Mouse (Mus musculus): ENCODE measurements around the gene Actr3b. TPM values are rescaled to one million over a fixed set of nuclear protein-coding genes. Genes with fewer than 3 reads are reported as not detected.

Actr3b gene
- polyA plus RNA-seq, 1 experiment = 0.34 TPM

- peak; percentile 13 for DNase-seq
- Histone ChIP-seq H3K36me3 (ENCODE audit: control insufficient read depth, insufficient read depth, low read length) (no peaks in the 10 kb centered on the region), H3K27me3 (replicated peaks; ENCODE audit: control insufficient read depth, insufficient read depth, low read length) (no peaks in the 10 kb centered on the region), H3K4me1 (ENCODE audit: control insufficient read depth, insufficient read depth, low read length) (no peaks in the 10 kb centered on the region), H3K27ac (ENCODE audit: insufficient read depth, low read depth, low read length) (no peak overlapping the region), H3K4me3 (ENCODE audit: insufficient read depth, low read depth, low read length) (no peak overlapping the region)
- TF ChIP-seq POLR2A (IDR thresholded peaks at IDR 0.05; ENCODE audit: low read depth, low read length) (no peak), CTCF (conservative IDR thresholded peaks at IDR 0.05; ENCODE audit: insufficient read depth, insufficient read length, low read depth, low read length) (no peak)
- 30% methylated on average over 2 of the region's 2 CpGs for WGBS
Measured at GRCm38 (mm10) chr5:25754236-25754766, 5.5 kb upstream of the Actr3b start.

- Histone ChIP-seq H3K4me1 (ENCODE audit: control insufficient read depth, insufficient read depth, low read length) (no peaks in the 10 kb centered on the region), H3K36me3 (ENCODE audit: control insufficient read depth, insufficient read depth, low read length) (no peaks in the 10 kb centered on the region), H3K27me3 (replicated peaks; ENCODE audit: control insufficient read depth, insufficient read depth, low read length) (no peaks in the 10 kb centered on the region), H3K27ac (ENCODE audit: insufficient read depth, low read depth, low read length) (no peak overlapping the region), H3K4me3 (ENCODE audit: insufficient read depth, low read depth, low read length) (peak overlapping the region; percentile 76)
- WGBS = 5% methylated on average over 10 of the region's 10 CpGs
- DNase-seq = no peak
- TF ChIP-seq POLR2A (IDR thresholded peaks at IDR 0.05; ENCODE audit: low read depth, low read length) (no peak), CTCF (conservative IDR thresholded peaks at IDR 0.05; ENCODE audit: insufficient read depth, insufficient read length, low read depth, low read length) (no peak)
Measured at GRCm38 (mm10) chr5:25760410-25760832, 624 bp downstream of the Actr3b start.

GRCm38 (mm10) chr5:25760871-25761270 lies 1.1 kb downstream of the Actr3b start:
- H3K36me3 ChIP-seq (ENCODE audit: control insufficient read depth, insufficient read depth, low read length) = no peaks in the 10 kb centered on the region
- TF ChIP-seq POLR2A (IDR thresholded peaks at IDR 0.05; ENCODE audit: low read depth, low read length) (no peak), CTCF (conservative IDR thresholded peaks at IDR 0.05; ENCODE audit: insufficient read depth, insufficient read length, low read depth, low read length) (no peak)
- no peak overlapping the region for H3K4me3 ChIP-seq (ENCODE audit: insufficient read depth, low read depth, low read length)
- H3K27ac ChIP-seq (ENCODE audit: insufficient read depth, low read depth, low read length) = no peak overlapping the region
- WGBS = 28% methylated on average over 3 of the region's 3 CpGs
- no peaks in the 10 kb centered on the region for H3K4me1 ChIP-seq (ENCODE audit: control insufficient read depth, insufficient read depth, low read length)
- no peaks in the 10 kb centered on the region for H3K27me3 ChIP-seq (replicated peaks; ENCODE audit: control insufficient read depth, insufficient read depth, low read length)
- no peak for DNase-seq

- no peaks in the 10 kb centered on the region for H3K36me3 ChIP-seq (ENCODE audit: control insufficient read depth, insufficient read depth, low read length)
- H3K4me1 ChIP-seq (ENCODE audit: control insufficient read depth, insufficient read depth, low read length) = no peaks in the 10 kb centered on the region
- TF ChIP-seq POLR2A (IDR thresholded peaks at IDR 0.05; ENCODE audit: low read depth, low read length) (no peak), CTCF (conservative IDR thresholded peaks at IDR 0.05; ENCODE audit: insufficient read depth, insufficient read length, low read depth, low read length) (no peak)
- 75% methylated on average over 2 of the region's 2 CpGs for WGBS
- no peaks in the 10 kb centered on the region for H3K27me3 ChIP-seq (replicated peaks; ENCODE audit: control insufficient read depth, insufficient read depth, low read length)
- no peak for DNase-seq
- no peak overlapping the region for H3K27ac ChIP-seq (ENCODE audit: insufficient read depth, low read depth, low read length)
- H3K4me3 ChIP-seq (ENCODE audit: insufficient read depth, low read depth, low read length) = no peak overlapping the region
Measured at GRCm38 (mm10) chr5:25761850-25762249, 2.1 kb downstream of the Actr3b start.

GRCm38 (mm10) chr5:25769006-25769405 lies 9.2 kb downstream of the Actr3b start:
- Histone ChIP-seq H3K4me3 (ENCODE audit: insufficient read depth, low read depth, low read length) (no peak overlapping the region), H3K36me3 (ENCODE audit: control insufficient read depth, insufficient read depth, low read length) (no peaks in the 10 kb centered on the region), H3K4me1 (ENCODE audit: control insufficient read depth, insufficient read depth, low read length) (no peaks in the 10 kb centered on the region), H3K27me3 (replicated peaks; ENCODE audit: control insufficient read depth, insufficient read depth, low read length) (no peaks in the 10 kb centered on the region), H3K27ac (ENCODE audit: insufficient read depth, low read depth, low read length) (no peak overlapping the region)
- DNase-seq = no peak
- 66% methylated on average over 17 of the region's 17 CpGs for WGBS
- TF ChIP-seq CTCF (conservative IDR thresholded peaks at IDR 0.05; ENCODE audit: insufficient read depth, insufficient read length, low read depth, low read length) = no peak
- no peak for TF ChIP-seq POLR2A (IDR thresholded peaks at IDR 0.05; ENCODE audit: low read depth, low read length)

GRCm38 (mm10) chr5:25769406-25769805 lies 9.6 kb downstream of the Actr3b start:
- no peaks in the 10 kb centered on the region for H3K27me3 ChIP-seq (replicated peaks; ENCODE audit: control insufficient read depth, insufficient read depth, low read length)
- H3K27ac ChIP-seq (ENCODE audit: insufficient read depth, low read depth, low read length) = no peak overlapping the region
- TF ChIP-seq CTCF (conservative IDR thresholded peaks at IDR 0.05; ENCODE audit: insufficient read depth, insufficient read length, low read depth, low read length) (no peak), POLR2A (IDR thresholded peaks at IDR 0.05; ENCODE audit: low read depth, low read length) (no peak)
- H3K36me3 ChIP-seq (ENCODE audit: control insufficient read depth, insufficient read depth, low read length) = no peaks in the 10 kb centered on the region
- DNase-seq = no peak
- H3K4me3 ChIP-seq (ENCODE audit: insufficient read depth, low read depth, low read length) = no peak overlapping the region
- WGBS = 53% methylated on average over 2 of the region's 2 CpGs
- no peaks in the 10 kb centered on the region for H3K4me1 ChIP-seq (ENCODE audit: control insufficient read depth, insufficient read depth, low read length)

GRCm38 (mm10) chr5:25772456-25772855 lies 12.7 kb downstream of the Actr3b start:
- Histone ChIP-seq H3K27me3 (replicated peaks; ENCODE audit: control insufficient read depth, insufficient read depth, low read length) (no peaks in the 10 kb centered on the region), H3K36me3 (ENCODE audit: control insufficient read depth, insufficient read depth, low read length) (no peaks in the 10 kb centered on the region), H3K4me1 (ENCODE audit: control insufficient read depth, insufficient read depth, low read length) (no peaks in the 10 kb centered on the region), H3K4me3 (ENCODE audit: insufficient read depth, low read depth, low read length) (no peak overlapping the region), H3K27ac (ENCODE audit: insufficient read depth, low read depth, low read length) (no peak overlapping the region)
- TF ChIP-seq POLR2A (IDR thresholded peaks at IDR 0.05; ENCODE audit: low read depth, low read length) (no peak), CTCF (conservative IDR thresholded peaks at IDR 0.05; ENCODE audit: insufficient read depth, insufficient read length, low read depth, low read length) (no peak)
- DNase-seq = no peak
- 85% methylated on average over 9 of the region's 9 CpGs for WGBS

All from kidney, adult 2 months (tissue).